Mouse (Mus musculus) kidney, postnatal 36 days (tissue): ENCODE data around the gene Ahnak2.

Experiments
- DNase-seq, 2 experiments: peaks; one replicate each; pipeline ENCODE4 v3.0.0; 2021 to 2022; ENCODE audit warnings: mixed read lengths in 2 of 2

Ahnak2 gene

DNA sequence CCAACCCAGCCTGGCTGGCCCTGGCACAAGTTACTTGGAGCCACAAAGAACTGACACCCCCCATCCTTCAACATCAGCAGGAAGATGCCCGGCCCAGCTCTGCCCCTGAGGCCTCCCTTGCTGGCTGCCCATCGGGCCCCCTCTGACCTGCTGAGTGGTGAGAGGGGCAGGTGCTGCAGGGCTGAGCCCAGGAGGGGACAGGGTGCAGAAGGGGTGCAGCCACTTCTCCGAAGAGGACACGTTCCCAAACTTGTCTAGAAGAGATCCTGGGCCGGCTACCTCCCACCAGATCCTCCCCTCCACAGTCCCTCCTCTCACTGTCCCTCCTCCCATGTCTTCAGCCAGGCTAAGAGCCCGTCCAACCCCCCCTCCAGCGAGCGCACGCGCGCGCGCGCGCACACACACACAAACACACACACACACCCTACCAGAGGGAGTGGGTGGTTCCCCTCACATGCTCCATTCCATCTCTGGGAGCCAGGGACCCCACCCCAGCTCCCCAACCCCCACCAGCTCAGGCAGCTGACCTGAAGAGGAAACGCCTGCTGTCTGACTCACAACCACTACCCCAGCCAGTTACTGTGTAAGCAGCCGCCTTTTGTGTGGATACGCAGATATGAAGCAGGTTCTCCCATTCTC lies 6.9 kb downstream of the Ahnak2 start:
- no peak for DNase-seq

DNA sequence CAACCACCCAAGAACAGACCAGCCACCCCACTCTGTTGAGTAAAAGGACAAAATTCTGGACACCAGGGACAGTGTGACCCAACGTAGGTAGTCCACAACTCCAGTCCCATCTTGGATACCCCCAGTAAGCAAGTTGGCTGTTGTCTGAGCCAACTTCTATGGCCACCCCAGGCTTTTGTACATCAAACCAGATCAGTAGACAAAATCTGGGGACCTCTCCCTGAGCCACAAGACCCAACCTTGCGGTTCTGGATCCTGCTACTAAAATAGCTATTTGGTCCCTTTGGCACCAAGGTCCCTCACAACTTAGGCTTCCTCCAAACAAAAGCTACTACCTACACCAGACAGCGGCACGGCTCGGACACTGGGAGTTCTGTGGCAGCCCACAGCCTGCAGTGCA lies 7.5 kb downstream of the Ahnak2 start:
- no peak for DNase-seq

DNA sequence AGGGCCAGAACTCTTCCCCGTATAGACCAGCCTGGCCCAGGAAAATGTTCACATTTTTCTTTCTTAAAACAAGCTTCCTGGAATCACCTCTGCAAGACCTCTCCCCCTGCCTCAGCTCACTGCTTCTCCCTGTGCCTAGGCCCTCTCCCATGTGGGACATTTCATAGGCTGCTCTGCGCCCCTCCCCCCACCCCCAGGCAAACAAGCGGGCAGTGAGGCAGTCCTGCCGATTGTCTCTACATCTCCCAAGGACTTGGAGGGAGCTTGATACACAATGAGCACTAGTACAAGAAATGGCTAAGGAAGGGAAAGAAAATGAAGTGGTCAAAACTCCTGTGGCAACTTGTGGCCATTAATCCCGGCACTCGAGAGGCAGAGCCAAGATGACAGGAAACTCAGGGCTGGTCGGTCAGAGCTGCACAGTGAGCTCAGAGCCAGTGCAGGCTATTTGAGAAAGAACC lies 8.1 kb downstream of the Ahnak2 start:
- no peak for DNase-seq

DNA sequence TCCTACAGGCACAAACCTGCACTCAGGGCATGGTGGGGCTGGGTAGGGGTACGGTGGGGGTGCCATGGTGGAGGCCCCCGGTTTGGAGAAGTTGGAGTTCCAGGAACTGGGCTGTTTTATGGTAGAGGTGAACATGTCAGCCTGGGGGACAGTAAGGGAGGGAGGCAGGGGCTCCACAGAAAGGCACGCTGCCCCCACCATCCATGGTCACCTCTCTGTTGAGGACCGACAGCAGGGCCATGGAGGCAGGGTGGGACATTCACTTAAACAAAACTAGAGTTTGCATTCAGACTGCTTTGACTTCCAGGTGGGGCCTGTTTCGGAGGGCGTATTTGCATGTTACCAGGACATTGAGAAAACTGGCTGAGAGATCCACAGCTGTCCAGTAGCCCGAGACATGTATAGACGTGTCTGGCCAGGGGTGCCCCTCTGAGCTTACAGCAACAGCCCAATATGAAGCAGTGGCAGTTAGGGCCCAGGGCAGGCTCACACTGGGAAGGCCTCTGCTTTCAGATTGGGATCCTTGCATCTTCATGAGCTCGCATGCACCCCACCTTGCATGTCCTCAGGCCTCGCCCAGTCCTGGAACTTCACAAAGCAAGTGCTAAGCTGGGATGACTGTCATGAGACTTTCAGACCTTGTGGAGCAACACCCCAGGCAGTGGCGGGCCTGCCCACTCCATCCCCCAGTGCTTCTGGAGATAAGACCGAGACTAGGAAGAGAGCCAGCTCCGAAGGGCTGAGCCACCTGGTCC lies 8.7 kb downstream of the Ahnak2 start:
- DNase-seq = no peak

DNA sequence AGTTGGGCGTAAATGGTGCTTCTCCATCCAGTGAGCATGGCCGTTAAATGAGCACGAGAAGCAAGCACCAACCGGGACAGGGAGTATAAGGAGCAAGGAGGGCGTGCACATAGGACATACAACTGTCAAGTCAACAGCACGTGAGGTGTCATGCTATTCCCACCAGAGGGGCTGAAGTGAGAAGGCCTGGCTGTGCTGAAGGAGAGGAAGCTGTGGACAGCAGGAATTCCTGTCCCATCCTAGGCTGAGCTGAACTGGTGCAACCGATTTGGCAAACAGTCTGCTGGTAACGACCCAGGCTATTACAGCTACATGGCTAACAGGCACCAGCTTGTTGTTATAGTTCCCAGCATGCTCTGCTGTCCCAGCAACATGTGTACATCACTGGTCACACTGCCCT lies 11.4 kb downstream of the Ahnak2 start:
- no peak for DNase-seq

DNA sequence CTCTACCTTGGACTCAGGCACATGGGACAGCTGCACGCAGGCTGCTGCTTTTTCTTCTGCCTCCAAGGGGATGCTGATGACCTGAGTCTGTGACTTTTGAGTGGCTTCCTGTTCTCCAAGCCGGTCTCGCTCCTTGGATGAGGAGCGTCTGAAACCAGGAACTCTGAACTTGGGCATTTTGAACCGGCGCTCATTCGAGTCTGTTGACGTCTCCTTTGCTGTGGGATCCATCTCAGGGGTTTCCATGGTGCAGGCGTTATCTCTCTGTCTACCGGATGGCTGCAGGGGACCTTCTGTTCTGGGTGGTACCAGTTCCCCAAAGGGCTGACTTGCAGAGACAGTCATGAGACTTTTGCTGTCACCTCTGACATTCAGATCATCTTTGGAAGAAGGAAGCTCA lies 28.0 kb downstream of the Ahnak2 start:
- no peak for DNase-seq

DNA sequence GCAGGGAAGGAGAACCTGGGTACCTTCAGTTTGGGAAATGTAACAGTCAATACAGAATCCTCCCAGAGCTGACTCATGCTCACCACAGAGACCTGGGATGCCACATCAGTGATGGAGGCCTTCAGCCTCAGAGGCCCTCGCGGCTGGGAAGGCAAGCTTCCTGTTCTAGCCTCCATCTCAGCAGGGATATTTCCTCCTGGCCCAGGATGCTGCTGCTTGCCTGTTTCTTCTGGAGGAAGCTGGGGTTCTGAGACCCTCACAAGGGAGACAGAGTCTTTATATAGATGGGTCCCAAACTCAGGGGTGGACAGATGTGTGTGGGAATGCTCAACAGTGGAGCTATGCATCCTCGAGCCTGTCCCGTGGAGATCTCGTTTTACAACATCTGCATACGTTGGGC lies 28.4 kb downstream of the Ahnak2 start:
- no peak for DNase-seq

DNA sequence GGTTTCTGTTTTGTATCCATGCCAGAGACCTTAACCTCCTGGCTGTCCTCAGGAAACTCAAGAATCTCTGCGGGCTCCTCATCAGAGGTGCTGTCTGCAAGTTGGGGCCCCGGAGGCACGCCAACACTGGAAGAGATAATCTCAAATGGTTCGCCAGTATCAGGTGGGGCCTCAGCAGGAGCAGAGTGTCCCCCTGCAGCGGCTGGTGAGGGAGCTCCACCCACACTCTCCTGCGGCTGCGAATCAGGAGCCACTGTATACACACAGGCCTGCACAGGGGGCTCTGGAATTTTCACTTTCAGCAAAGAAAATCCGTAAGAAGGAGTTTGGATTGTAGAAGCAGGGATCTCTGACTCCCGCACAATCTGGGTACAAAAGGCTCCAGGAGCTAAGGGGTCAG lies 29.1 kb downstream of the Ahnak2 start:
- DNase-seq = no peak

DNA sequence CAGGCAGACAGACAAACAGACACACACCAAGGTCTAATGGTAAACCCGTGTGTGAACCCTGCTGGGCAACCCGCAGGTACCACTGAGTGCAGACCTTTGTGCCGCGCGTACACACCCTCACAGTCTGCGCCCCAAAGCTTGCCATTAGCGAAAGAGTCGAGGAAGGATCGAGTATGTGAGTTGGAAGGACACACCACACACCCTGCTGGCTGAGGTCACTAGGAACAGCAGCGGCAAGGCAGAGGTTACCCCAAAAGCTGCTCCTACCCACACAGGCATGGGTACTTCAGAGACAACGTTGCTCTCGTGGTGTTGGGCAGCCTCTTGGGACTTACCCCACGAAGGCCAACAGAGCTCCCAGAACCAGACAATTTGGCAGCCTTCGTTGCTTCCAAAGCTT lies 30.2 kb downstream of the Ahnak2 start:
- no peak for DNase-seq

DNA sequence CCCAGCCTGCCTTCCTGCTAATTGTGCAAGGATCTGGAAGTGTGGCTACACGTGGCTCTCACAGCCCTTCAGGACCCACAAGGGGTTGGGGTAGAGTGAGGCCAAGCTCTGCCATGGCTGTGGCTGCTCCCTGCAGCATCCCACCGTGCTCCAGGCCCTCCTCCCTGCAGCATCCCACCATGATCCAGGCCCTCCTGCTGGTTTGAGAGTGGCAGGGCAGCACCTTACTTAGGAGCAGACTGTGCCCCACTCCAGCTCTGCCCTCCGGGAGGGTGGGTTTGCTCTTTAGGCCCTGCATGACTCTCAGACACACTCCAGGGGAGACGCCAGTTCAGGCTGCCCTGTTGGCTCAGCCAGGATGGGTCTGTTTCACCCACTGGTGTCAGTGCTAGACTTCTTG lies 32.1 kb downstream of the Ahnak2 start:
- DNase-seq = no peak

DNA sequence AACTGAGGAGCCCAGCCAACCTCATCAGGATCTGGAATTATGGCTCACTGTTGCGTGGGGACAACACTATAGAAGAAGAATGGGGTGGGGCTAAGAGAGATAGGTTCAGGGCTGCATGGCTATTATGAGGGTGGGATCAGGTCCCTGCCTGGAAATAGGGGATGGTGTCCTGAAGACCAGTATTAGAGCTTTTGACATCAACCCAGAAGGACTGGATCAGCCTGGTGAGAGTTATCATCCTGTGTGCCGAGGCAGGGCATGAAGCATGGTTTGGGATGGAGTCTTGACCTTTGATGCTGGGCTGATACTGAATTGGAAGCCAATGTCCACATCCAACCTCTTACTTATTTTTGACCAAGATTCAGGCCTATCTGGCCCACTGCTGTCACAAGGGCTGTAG lies 32.7 kb downstream of the Ahnak2 start:
- no peak for DNase-seq

DNA sequence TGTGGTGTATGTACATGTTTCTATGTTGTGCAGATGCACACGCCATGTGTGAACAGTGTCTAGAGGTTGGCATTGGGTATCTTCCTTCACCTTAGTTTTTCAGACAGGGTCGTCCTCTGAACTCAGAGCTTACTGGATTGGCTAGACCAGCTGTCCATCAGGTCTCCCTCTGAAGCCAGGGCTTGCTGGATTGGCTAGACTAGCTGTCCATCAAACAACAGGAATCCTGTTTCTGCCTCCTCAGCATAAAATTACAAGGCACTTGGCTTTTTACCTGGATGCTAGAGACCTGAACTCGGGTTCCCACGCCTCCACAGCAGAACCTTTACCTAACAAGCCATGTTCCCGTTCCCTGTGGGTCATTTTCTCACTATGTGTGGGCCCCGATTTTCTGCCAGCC lies 33.4 kb downstream of the Ahnak2 start:
- no peak for DNase-seq

DNA sequence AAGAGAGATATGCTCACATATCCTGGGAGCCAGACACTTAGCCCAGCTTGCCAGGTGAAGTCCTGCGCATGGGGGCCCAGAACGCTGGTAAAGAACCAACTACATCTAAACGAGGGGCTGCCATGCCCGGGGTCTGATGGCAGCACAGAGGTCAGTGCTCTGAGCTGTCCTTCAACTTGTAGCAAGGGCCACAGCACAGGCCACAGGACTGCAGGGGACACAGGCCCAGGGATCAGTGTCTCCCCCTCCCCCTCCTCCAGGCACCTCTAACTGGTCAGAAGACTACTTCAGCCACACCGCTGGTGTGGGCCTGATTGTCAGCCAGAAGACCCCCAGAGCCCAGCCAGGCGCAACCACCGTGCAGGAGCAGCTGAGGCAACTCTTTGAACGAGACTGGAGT lies 34.3 kb downstream of the Ahnak2 start:
- no peak for DNase-seq

DNA sequence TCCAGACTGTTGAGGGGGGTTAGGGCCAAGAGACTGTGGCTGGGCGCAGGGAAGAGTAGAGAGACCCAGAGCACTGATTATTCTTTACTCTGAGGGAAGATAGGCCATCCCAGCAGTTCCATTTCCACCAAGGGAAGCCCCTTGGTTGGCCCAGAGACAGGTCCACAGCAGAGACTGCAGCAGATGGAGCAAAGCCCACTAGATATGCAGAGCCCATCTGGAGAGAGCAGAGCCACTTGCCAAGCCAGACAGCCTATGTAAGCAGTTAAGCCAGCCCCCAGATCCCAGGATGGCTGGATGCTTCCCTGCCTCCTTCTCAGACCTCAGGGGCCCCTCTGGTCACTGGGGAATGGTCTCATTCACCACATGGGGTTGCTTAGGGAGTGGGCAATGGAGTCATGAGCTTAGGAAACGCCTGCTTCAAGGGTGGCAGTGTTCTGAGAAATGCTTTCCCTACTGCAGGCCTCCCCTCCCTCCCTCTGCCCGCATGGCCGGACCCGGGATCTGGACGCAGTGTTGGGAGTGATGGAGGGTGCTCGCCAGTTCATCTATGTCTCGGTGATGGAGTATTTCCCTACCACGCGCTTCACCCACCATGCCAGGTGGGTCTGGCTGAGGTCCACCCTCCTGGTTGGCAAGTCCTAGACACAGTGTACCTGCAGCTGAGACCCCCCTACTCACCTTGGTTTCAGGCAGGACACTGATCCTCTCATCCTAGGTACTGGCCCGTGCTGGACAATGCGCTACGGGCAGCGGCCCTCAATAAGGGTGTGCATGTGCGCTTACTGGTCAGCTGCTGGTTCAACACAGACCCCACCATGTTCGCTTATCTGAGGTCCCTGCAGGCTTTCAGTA lies 35.2 kb downstream of the Ahnak2 start:
- no peak for DNase-seq

DNA sequence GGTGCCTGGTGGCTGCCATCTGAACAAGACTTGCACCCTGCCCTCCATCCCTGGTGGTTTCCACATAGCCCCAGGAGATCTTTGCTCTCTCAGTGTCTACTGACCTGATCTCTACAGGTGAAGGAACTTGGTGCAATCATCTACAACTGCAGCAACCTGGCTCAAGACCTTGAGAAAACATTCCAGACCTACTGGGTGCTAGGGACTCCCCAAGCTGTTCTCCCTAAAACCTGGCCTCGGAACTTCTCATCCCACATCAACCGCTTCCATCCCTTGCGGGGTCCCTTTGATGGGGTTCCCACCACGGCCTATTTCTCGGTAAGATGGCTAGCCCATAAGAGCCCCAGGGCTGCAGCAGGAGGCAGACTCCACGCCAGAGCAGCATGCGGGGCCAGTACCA lies 35.9 kb downstream of the Ahnak2 start:
- no peak for DNase-seq

DNA sequence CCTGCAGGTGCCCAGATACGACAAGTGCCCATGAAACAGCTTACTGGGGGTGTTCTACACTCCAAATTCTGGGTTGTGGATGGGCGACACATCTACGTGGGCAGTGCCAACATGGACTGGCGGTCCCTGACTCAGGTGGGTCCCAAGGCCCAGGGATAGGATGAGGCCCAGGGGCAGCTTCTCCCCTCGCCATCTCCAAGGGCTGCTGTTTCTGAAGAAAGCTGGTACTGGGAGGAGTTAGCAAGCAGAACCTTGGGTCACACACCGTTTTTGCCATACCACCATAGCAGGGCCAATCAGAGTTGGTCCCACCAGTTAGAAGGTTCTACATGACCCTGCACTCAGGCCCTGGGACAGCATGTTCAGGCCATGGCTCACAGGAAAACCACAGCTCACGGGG lies 37.5 kb downstream of the Ahnak2 start:
- DNase-seq = no peak

DNA sequence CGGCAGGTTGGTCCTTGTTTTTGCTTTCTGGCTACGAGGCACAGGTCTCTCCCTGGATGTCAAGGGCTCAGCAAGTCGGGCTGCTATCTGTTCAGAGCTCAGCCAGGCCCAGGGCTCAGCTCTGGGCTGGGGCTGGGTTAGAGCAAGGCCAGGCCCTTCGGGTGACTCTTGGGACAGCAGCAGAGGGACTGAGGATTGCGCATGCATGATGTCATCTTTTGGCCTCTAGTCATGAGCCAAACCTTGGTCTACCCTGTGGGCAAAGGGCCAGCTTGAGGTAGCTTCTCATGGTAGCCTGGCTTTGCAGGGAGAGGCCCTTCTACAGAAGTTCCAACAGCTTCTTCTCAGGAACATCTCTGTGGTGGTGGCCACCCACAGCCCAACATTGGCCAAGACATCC lies 38.3 kb downstream of the Ahnak2 start:
- DNase-seq = no peak

DNA sequence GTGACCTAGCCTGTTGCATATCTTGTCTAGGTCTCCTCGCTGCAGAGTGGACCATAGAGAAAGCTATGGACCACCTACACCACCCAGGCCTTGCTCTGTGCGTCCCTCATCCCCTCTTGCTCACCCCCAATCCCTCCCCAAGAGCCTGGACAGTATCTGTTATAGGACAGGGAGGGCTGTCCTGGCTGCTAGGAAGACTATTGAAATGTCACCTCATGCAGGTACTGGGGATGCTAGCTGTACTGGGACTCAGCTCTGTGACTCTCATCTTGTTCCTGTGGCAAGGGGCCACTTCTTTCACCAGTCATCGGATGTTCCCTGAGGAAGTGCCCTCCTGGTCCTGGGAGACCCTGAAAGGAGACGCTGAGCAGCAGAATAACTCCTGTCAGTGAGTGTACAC lies 39.3 kb downstream of the Ahnak2 start:
- no peak for DNase-seq

DNA sequence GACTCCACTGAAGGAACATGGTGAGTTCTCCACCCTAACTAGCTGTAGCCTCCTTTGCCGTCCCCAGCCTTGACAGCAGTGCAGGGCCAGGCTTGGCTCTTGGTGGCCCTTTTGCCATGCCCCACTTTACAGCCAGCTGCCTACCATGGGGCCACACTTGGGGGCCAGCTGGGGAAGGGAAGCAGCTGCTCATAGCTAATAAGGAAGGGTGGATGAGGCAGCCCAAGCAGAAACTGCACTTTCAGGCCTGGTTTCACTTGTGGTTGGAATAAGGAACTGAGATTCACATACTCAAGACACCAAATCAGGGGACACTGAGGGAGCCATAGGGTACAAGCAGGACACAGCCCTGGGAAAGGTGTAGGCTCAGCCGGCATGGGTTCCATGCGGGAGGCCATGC lies 40.4 kb downstream of the Ahnak2 start:
- DNase-seq = no peak

DNA sequence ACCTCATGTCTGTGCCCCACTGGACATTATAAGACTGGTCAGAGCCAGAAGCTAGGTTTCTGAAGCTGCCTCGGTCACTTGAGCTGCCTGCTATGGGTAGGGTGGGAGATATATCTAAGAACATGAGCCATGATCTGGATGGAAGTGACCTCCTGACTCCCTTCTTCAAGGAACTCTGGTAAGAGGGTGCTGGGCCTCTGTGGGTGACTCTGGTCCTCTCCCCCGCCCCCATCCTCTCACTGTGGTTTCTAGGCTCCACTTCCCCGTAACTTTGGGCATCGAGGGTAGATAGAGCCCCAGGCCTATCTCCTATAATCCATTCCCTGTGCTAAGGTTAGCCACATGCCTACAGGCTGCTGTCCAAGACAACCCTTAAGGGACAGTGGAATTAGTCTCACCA lies 41.0 kb downstream of the Ahnak2 start:
- DNase-seq = no peak

DNA sequence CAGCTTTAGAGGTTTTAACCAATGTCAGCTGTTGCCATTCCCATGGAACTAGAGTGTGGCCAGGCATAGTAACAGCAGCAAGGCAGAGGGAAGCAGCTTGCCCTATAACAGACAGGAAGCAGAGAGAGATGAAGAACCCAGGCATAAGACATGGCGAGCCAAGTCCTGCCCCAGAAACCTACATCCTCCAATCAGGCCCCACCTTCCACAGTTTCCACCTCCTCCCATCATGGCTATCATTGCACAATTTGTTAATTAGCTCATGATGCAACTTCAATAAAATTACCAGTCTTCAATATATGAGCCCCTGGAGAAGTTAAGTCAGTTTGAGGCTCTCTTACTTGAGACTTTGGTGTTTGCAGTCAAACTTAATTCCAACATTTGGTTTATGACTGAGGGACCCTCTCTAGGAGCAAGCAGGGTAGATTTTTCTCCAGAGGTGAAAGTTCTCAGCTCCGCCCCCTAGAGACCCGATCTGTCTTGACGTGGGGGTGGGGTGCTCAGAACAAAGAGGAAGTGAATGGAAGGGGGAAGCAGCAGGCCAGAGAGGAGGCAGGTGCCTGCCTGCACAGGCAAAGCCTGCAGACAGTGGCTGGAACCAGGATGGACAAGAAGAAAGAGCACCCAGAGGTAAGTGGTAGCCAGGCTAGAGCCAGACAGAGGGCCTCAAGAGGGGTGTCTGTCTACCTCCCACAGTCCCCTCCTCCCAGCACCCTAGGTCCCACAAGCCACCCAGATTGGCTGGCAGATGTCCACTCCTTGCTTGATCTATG lies 42.1 kb downstream of the Ahnak2 start, which contains the start of gene Pld4:
TSS of gene Pld4 (plus strand) at position 502 of the 773 bp plus-strand sequence.
- DNase-seq = peak in 1 of 2 experiments; percentile 38

DNA sequence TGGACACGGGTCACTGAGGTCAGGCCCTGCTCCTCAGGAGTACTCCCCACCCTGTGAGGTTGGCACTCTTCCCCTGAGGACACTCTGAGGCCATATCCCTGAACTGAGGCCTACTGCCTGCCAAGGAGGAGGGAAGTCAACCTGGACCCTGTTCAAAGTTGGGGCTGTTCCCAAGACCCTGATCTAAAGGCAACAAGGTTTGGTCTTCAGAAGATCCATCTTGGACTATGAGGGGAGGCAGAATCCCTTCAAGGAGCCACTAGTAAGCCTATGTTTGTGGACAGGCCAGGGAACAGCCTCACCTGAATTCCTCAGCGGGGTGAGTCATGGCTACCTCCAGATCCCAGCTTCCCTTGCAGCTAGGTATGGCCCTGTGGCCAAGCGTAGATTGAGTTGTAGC lies 43.0 kb downstream of the Ahnak2 start:
- DNase-seq = no peak

DNA sequence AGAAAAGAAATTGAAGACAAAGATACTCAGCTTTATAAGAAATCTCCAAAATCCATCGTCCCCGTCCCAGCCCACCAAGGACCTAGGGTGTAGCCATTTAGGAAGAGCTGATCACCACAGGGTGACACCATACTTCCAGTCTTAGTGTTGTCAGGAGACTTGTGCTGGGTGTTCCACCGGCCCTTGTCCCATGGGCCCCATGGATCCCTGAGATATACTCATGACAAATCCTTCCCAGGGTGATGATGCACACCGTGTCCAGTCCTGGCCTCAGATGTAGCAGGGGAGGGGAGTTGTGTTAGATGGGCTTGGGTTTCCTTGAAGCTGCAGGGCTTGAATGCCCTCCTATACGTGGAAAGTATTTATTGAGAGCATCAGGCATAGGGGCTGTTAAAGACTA lies 44.6 kb downstream of the Ahnak2 start:
- DNase-seq = no peak
